Mouse (Mus musculus) lung, postnatal 0 days (tissue): ENCODE measurements around the gene Sumo2.

ENCODE experiments used
- CTCF ChIP-seq: IDR thresholded peaks from 2 replicates; pipeline ENCODE4 v1.5.1; 2016; ENCODE audit warnings: antibody characterized with exemption, mild to moderate bottlenecking
- EP300 ChIP-seq: IDR thresholded peaks from 2 replicates; pipeline ENCODE4 v1.6.1; 2016; ENCODE audit warnings: antibody characterized with exemption, mild to moderate bottlenecking, control low read depth

GRCm38 (mm10) chr11:115579080-115579479 lies 43.0 kb upstream of the Sumo2 start:
- TF ChIP-seq EP300 (no peak), CTCF (no peak)
